ENCODE assay signal across 7 mouse cellular contexts in genomic region chr4:130574048-130574413, GRCm38 (mm10). TPM values are rescaled to one million over a fixed set of nuclear protein-coding genes. Genes with fewer than 3 reads are reported as not detected.
DNase-seq lines count a peak whose midpoint lies in the region; ATAC-seq lines count a peak whose summit lies in the region.

Nkain1 (minus strand) TSS chr4:130574173.

- H3K27me3 ChIP-seq in embryonic facial prominence, embryonic 10.5 days (replicated peaks; ENCODE audit: low read depth, poor library complexity, severe bottlenecking), result peaks cover 11% of the 10 kb centered on the region
- peaks cover 11% of the 10 kb centered on the region; the same call in 1 of the 2 replicates for H3K27me3 ChIP-seq in heart, embryonic 15.5 days
- no peaks in the 10 kb centered on the region for H3K27me3 ChIP-seq in lung, embryonic 16.5 days (ENCODE audit: control insufficient read depth, insufficient read depth, low read depth, low read length)
- no peaks in the 10 kb centered on the region; the same call in 1 of the 2 replicates for H3K27me3 ChIP-seq in stomach, embryonic 16.5 days (ENCODE audit: control insufficient read depth, insufficient read depth, low read length)

- peak within 1 kb of the TSS; percentile 72 for H3K9ac ChIP-seq in heart, embryonic 15.5 days
- peak within 1 kb of the TSS; percentile 64 for H3K9ac ChIP-seq in lung, embryonic 16.5 days (ENCODE audit: low read length)
- H3K9ac ChIP-seq in stomach, embryonic 16.5 days (ENCODE audit: low read length), result peak within 1 kb of the TSS; percentile 76

- ATAC-seq in heart, embryonic 15.5 days (replicated peaks; ENCODE audit: insufficient number of reproducible peaks, insufficient read depth, low FRiP score, low read depth), result peak; percentile 62
- peak; percentile 87 for ATAC-seq in lung, embryonic 16.5 days (ENCODE audit: low read depth)
- ATAC-seq in stomach, embryonic 16.5 days (ENCODE audit: insufficient read depth, low FRiP score), result peak; percentile 72

- H3K36me3 ChIP-seq in embryonic facial prominence, embryonic 10.5 days (replicated peaks), result 0 out of 2 replicates have a peak, but pooled peaks cover 3% of the 10 kb centered on the region
- H3K36me3 ChIP-seq in heart, embryonic 15.5 days, result no peaks in the 10 kb centered on the region
- no peaks in the 10 kb centered on the region for H3K36me3 ChIP-seq in lung, embryonic 16.5 days (ENCODE audit: control insufficient read depth, insufficient read depth, low read length)
- H3K36me3 ChIP-seq in stomach, embryonic 16.5 days (ENCODE audit: control insufficient read depth, insufficient read depth, low read length), result no peaks in the 10 kb centered on the region

- WGBS in embryonic facial prominence, embryonic 10.5 days, result under 1% methylated on average over 41 of the region's 41 CpGs
- under 1% methylated on average over 40 of the region's 41 CpGs for WGBS in heart, embryonic 15.5 days
- 0% methylated on average over 36 of the region's 41 CpGs for WGBS in lung, embryonic 16.5 days
- WGBS in stomach, embryonic 16.5 days, result under 1% methylated on average over 28 of the region's 41 CpGs

- H3K9me3 ChIP-seq in embryonic facial prominence, embryonic 10.5 days, result no peaks in the 10 kb centered on the region
- H3K9me3 ChIP-seq in heart, embryonic 15.5 days (replicated peaks), result no peaks in the 10 kb centered on the region
- no peaks in the 10 kb centered on the region for H3K9me3 ChIP-seq in lung, embryonic 16.5 days (ENCODE audit: control insufficient read depth, low read length)
- H3K9me3 ChIP-seq in stomach, embryonic 16.5 days (replicated peaks; ENCODE audit: control insufficient read depth, low read length), result no peaks in the 10 kb centered on the region

- H3K4me2 ChIP-seq in heart, embryonic 15.5 days, result peak within 1 kb of the TSS; percentile 100
- H3K4me2 ChIP-seq in lung, embryonic 16.5 days (ENCODE audit: low read depth, low read length), result peak within 1 kb of the TSS; percentile 97
- peak within 1 kb of the TSS; percentile 98 for H3K4me2 ChIP-seq in stomach, embryonic 16.5 days (ENCODE audit: low read depth, low read length)

- H3K4me3 ChIP-seq in embryonic facial prominence, embryonic 10.5 days, result peak within 1 kb of the TSS; percentile 95
- H3K4me3 ChIP-seq in heart, embryonic 15.5 days, result peak within 1 kb of the TSS; percentile 72
- peak within 1 kb of the TSS; percentile 62 for H3K4me3 ChIP-seq in lung, embryonic 16.5 days (ENCODE audit: low read length)
- peak within 1 kb of the TSS; percentile 68 for H3K4me3 ChIP-seq in stomach, embryonic 16.5 days (replicated peaks; ENCODE audit: low read length)

- H3K4me1 ChIP-seq in embryonic facial prominence, embryonic 10.5 days, result peaks cover 51% of the 10 kb centered on the region
- peaks cover 29% of the 10 kb centered on the region for H3K4me1 ChIP-seq in heart, embryonic 15.5 days (replicated peaks)
- H3K4me1 ChIP-seq in lung, embryonic 16.5 days (replicated peaks; ENCODE audit: control insufficient read depth, insufficient read depth, low read length), result peaks cover 7% of the 10 kb centered on the region; the same call in 1 of the 2 replicates
- peaks cover 12% of the 10 kb centered on the region; the same call in 1 of the 2 replicates for H3K4me1 ChIP-seq in stomach, embryonic 16.5 days (ENCODE audit: control insufficient read depth, insufficient read depth, low read length)

- DNase-seq in urinary bladder, postnatal 25 days (ENCODE audit: low spot score), result peak; percentile 16
- DNase-seq in urinary bladder, postnatal 36 days (ENCODE audit: low spot score in 2 of 2), result no peak
- DNase-seq in embryonic facial prominence, embryonic 10.5 days (ENCODE audit: low spot score), result peak; percentile 86
- DNase-seq in kidney, postnatal 36 days, result peak; percentile 42 to 66

- H3K27ac ChIP-seq in embryonic facial prominence, embryonic 10.5 days (replicated peaks), result peak within 1 kb of the TSS; percentile 96
- H3K27ac ChIP-seq in heart, embryonic 15.5 days, result peak within 1 kb of the TSS; percentile 5; the same call in 1 of the 2 replicates
- H3K27ac ChIP-seq in lung, embryonic 16.5 days (ENCODE audit: low read length), result no peak within 1 kb of the TSS
- no peak within 1 kb of the TSS for H3K27ac ChIP-seq in stomach, embryonic 16.5 days (ENCODE audit: low read length)

RNA-seq across cellular contexts. Expression of gene Nkain1, which starts in this region (rescaled TPM):
- polyA plus RNA-seq in embryonic facial prominence, embryonic 10.5 days (2016; fragmentation: Nextera tagmentation; extraction: Ambion mirVana), result 4.5 and 6.2 TPM in 2 replicates
- 0.44 and 0.65 TPM in 2 replicates for polyA plus RNA-seq in heart, embryonic 15.5 days (2015; fragmentation: Nextera tagmentation; extraction: Ambion mirVana)
- polyA plus RNA-seq in lung, embryonic 16.5 days (2015; fragmentation: Nextera tagmentation; extraction: Ambion mirVana), result 0.18 TPM in 1 of 2 replicates, not detected in the other
- polyA plus RNA-seq in stomach, embryonic 16.5 days (2015; fragmentation: Nextera tagmentation; extraction: Ambion mirVana), result 0.31 TPM in 1 of 2 replicates, not detected in the other

Comparison
In these comparisons a context has a peak if more than half of its experiments do, and no peak if none do; other contexts are left out.
1. DNase-seq: peak in urinary bladder, postnatal 25 days (single experiment), embryonic facial prominence, embryonic 10.5 days (single experiment) and kidney, postnatal 36 days (2 of 2); none in urinary bladder, postnatal 36 days (0 of 2).
2. Peak in ATAC-seq, H3K4me3 ChIP-seq, H3K27ac ChIP-seq, H3K9ac ChIP-seq and H3K4me2 ChIP-seq in heart, embryonic 15.5 days; RNA of the gene not detected or under 1 TPM.
3. Peak in ATAC-seq, H3K4me3 ChIP-seq, H3K9ac ChIP-seq and H3K4me2 ChIP-seq in lung, embryonic 16.5 days; RNA of the gene not detected or under 1 TPM.
4. Peak in ATAC-seq, H3K4me3 ChIP-seq, H3K9ac ChIP-seq and H3K4me2 ChIP-seq in stomach, embryonic 16.5 days; RNA of the gene not detected or under 1 TPM.
5. Peak in every context shown above with its lines, with median percentiles within 50 percentile points of each other: H3K4me3 ChIP-seq, ATAC-seq, H3K4me2 ChIP-seq and H3K9ac ChIP-seq.